Mouse (Mus musculus): ENCODE data around the gene Zbtb45.

Zbtb45 gene

DNA sequence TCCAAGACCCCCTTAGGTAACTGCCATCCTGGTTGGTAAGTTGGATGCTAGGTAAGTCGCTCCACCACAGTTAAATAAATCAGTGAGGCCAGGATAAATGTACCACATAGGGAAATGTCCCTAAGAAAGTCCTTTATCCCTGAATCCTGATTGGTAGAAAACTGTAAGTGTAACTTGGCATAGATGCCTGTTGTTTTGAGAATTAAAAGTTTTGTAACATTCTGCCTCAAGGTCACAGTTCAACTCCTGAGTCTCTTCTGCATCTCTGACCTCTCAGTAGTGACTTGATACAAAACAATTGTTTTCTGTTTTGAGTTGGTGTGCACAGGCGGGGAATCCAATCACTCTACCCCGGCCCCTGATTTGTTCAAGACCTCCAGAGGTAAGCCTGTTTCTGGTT, 11.0 kb downstream of the Zbtb45 start, which contains the start of gene Trim28:
Gene Trim28 (plus strand): TSS at position 264 of the 400 bp plus-strand sequence.
- no peak for DNase-seq (ENCODE audit: low read depth)

DNA sequence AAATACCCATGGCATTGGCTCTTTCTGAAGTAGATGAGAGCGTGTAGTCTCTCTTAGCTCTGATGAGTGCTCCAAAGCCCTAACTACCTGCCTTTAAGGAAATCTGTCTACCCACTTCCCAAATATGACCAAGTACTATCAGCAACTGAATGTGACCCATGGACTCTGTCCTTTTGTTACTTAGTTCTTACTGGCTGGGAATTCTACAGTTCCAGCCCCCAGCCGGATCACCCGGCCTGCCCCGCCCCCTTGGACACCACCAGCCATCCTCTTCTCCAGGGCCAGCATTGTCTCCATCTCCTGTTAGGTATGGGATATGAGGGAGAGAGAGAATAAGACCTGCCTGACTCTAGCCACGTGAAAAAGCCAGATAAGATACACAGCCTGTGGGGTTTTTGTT, 11.8 kb downstream of the Zbtb45 start, which contains the start of gene Slc27a5:
Gene Slc27a5 (minus strand): TSS at position 140 of the 400 bp plus-strand sequence.
- no peak for DNase-seq (ENCODE audit: low read depth)

DNA sequence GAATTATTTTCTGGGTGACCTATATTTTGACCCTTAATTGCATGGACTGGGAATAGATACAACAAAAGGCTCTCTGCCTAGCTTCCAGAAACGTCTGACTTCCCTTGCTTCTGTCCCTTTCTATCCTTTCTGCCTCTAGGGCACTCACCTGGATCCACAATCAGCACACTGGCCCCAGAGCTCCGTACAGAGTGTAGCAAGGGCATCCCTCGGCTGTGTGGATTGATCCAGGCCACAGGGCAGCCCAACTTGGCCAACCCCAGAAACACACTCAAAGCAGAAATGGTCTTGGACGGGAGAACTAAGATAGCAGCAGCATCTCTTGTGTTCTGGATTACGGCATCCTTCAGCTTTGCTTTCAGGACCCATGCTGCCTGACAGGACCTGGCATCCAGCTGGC, 12.6 kb downstream of the Zbtb45 start:
- DNase-seq (ENCODE audit: low read depth): no peak

DNA sequence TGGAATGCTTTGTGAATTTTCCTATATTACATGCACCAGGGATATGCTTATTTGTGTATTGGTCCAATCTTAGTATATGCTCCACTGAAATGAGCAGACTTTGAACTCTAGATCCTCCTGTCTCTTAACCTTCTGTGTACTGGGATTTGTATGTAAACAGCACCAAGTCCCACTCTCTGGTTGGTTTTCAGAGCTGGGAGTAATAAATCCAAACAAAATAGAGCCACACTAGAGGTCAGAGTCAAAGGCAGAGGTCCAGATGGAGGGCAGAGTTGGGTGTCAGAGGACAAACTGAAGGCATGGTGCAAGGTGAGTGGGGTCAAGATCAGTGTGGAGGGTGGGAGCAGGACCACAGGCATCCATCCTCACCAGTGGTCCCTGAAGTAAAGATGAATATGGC, 14.0 kb downstream of the Zbtb45 start:
- DNase-seq (ENCODE audit: low read depth): no peak

DNA sequence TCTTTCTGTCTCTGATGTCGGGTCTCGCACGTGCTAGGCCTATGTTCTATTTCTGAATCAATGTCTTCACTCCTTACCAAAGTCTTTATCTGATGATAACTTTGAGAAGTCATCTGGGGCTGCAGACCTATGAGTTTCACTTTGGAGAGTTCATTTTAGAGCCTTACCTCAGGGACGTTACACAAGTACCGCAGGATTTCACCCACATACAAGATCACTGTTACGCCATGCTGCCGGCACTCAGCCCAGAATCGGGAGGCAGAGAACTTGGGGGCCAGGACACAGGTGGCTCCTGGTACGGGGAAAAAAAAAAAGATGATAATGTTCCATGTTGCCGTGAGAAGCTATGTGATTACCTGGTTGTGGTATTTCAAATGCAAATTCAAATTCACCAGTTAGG, 16.7 kb downstream of the Zbtb45 start:
- DNase-seq (ENCODE audit: low read depth): no peak

DNA sequence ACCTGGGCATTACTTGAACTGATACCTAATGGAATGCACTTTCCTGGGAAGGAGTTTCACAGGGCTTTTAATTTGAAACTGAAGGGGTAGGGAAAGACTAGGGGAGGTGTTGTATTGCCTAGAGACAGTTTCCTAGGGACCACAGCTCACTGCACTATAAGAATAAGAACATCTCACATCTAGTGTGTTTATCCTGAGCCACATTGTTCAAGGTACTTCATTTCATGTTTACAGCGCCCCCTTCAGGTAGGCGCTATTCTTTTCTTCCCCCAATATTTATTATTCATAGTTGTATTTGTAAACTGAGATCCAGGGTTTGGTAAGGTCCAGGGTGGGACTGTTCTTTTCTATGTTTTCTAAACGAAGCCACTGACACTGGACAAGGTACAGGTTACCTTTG, 17.6 kb downstream of the Zbtb45 start:
- DNase-seq (ENCODE audit: low read depth): peak; percentile 66

DNA sequence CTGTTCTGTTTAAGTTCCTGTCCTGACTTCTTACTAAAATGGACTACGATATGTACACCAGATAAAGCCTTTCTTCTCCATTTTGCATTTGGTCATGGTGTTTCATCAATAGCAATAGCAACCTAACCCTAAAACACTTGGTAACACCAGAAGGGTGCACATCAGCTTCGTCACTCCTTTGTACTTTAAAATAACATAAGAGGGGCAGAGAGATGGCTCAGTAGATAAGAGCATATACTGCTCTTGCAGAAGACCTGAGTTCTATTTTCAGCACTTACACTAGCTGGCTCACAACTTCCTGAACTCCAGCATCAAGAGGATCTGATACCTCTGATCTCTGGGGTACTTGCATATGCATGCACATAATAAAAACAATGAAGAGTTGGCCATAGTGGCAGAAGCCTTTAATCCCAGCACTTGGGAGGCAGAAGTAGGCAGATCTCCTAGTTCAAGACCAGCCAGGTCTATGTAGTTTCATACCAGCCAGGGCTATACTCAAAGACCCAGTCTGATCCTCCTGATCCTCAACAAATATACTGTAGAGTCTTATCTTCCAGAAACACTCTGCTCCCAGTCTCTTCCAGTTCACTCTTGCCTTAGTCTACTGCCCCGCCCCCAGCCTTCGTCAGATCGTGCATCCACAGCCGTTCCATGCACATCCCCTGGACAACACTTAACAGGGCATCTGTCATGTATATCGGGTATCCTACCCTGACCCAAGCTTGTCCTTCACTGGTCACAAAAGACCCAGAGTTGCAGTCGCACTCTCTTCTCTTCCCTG, 22.2 kb downstream of the Zbtb45 start:
- DNase-seq (ENCODE audit: low read depth): no peak

DNA sequence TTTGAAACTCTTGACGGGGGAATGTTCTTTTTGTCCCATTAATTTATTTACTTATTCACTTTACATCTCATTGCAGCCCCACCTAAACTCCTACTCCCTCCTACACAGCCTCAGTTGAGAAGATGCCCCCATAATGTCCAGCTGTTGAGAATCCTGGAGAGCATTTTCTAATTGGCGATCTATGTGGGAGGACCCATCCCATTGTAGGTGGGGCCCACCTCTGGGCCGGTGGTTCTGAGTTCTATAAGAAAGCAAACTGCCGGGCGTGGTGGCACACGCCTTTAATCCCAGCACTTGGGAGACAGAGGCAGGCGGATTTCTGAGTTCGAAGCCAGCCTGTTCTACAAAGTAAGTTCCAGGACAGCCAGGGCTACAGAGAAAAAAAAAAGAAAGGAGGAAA, 22.9 kb downstream of the Zbtb45 start:
- DNase-seq (ENCODE audit: low read depth): no peak

DNA sequence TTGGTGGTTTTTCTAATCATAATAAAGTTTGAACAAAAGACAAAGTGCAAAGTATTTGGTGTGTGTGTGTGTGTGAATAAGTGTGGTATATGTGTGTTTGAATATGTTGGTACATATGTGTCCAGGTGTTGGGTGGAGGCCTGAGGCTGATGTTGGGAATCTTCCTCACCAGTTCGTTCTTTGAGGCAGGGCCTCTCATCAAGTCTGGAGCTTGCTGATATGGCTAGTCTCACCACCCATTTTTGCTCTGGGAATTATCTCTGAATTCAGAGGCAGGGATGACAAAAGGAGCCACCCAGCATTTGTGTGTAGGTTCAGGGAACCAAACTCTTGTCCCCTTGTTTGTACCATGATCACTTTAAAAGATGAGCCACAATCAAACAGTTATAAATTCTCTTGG, 24.1 kb downstream of the Zbtb45 start:
- DNase-seq (ENCODE audit: low read depth): no peak

DNA sequence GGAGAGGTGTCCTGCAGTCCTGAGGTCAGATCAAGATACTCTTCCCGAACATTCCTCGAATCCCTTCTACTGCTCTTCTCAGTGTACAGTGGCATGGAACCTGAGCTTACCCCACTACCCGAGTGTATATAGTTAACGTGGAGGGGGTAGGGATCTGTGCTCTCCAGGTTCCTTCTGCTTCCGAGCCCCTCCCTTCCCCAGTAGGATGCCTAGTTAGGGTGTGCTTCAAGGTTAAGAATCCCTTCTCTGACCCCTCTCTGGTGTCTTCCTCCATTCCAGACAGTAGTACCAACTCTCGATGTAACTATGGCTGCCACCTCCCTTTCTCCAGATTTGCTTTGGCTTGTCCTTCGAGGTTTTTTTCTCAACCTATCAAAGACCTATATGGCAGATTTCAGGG, 29.5 kb downstream of the Zbtb45 start:
- DNase-seq (ENCODE audit: low read depth): no peak

DNA sequence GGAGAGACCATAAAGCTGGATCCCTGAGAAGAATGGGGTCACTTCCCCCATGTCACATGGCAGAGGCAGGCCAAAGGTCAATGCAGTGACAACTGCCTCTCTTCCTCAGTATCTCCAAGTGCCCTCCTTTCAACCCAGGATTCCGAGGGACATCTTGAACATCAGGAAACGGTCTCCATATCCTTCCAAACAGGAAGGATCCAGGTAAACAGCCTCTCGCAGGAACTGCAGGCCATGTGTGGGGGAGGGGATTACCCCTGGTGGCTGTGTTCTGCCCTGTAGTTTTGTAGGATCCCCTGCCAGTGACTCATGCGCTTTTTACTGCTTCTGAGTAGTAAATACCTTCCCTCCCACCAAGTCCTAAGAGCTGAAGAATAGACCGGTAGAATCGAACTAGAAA, 30.1 kb downstream of the Zbtb45 start:
- DNase-seq (ENCODE audit: low read depth): peak; percentile 21

DNA sequence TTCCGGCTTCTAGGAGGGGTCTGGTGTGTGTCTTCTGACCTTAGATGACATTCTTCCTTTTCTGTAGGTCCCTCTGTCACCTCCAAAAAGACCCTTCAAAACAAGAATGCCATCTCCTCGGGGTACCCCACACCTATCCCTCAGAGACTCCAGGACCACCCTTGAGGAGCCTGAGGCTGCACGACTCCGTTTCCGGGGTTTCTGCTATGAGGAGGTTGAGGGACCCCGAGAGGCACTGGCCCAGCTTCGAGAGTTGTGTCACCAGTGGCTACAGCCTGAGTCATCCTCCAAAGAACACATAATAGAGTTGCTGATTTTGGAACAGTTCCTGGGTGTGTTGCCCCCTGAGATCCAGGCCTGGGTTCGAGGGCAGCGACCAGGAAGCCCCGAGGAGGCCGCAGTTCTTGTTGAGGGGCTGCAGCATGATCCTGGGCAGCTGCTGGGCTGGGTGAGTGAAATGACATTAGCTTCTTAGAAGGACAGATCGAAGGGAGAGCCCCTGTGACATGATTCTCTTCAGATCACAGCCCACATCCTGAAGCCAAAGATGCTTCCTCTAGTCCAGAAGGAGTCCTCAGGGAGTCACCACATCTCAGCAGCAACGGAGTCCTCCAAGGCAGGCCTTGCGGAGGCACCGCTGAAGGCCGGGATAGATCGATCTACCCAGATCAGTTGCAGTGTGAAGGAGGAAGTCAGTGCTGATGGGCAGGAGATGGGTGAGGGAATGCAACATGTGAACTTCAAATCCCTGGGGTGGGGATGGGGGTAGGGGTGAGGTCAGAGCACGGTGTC, 30.7 kb downstream of the Zbtb45 start:
- DNase-seq (ENCODE audit: low read depth): no peak

DNA sequence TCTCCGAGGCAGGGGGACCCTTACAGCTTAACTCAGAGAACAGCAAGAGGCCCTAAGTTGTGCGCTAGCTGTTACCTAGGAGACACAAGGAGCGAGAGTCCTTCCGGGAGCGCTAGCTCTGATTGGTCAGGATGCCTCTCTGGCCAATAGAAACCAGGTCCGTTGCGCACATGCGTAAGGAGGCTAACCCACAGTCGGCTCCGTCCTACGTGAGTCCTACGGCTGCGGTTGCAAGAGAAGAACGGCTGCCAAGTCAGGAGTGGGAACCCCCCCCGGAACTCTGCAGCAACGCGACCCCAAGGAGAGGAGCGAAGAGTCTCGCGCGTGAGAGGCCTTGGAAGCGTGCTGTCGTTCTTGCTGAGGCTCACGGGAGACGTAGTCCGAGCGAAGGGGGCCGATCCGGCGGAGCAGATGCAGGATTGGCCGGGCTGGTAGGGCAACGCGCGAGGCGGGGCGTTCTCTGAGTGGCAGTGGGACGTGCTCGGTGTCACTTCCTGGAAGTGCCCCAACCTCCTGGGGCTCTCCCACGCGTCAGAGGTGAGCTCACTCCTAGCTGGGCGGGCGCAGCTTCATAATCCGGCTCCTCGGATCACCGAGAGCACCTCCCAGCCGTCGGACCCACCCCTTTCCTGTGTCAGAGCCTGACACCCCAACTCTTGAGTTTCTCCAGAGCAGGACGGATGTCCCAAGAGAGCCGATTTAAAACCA, 32.0 kb downstream of the Zbtb45 start, which contains the start of gene Zfp446:
Gene Zfp446 (plus strand): TSS at position 167 of the 708 bp plus-strand sequence.
- DNase-seq (ENCODE audit: low read depth): peak; percentile 99

DNA sequence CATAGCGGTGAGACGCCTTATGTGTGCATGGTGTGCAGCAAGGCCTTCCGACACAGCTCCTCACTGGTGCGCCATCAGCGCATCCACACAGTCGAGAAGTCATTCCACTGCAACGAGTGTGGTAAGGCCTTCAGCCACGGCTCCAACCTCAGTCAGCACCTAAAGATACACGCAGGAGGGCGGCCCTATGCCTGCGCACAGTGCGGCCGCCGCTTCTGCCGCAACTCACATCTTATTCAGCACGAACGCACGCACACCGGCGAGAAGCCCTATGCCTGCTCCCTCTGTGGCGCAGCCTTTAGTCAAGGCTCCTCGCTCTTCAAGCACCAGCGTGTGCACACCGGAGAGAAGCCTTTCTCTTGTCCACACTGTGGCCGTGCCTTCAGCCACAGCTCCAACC, 38.9 kb downstream of the Zbtb45 start:
- no peak for DNase-seq (ENCODE audit: low read depth)

DNA sequence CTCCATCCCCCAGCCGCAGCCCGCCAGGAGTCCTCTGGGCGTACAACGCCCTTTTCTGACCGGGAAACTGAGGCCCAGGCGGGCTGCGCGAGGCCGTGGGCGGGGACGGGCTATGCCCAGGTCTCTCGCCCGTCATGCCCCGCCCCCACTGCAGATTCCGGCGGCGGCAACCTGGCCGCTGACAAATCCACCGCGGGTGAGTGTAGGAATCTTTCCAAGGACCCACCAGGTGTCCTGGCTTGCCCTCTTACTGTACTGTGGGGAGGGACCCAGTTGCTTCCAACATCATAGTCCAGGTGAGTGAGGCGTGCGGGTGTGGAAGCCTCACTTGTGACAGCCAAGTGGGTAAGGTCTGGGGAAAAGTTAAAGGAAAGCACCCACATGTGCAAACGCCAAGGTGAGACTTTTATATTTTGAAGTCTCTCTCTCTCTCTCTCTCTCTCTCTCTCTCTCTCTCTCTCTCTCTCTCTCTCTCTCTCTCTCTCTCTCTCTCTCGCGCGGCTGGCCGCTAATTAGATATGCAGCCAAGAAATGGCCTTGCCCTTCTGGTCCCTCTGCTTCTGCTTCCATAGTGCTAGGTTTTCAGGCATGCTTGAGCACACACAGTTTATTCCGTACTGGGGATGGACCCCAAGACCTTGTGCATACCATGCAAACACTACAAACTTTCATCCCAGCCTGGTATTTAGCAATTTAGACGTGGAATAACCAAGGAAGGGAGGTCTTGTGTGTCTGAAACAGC, 43.6 kb downstream of the Zbtb45 start:
- DNase-seq (ENCODE audit: low read depth): peak; percentile 65

DNA sequence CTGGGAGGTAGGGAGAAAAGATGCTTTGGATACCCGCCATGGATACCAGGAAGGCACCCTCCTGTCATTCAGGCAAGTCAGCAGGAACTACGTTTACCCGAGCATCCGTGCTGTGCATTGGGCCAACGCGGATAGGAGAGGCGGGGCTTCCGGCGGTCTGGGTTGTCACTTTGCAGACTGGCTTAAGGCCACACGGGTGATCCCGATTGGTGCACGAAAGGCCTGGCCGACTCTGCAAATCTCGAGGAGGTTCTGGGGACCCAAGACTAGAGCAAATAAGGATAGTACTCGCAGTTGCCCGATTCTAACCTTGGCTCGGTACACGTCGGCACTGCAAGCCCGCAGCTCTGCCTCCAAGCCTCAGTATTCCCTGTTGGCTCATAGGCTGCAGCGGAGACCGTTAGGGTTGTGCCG, 44.1 kb downstream of the Zbtb45 start, which contains the start of gene Zfp324:
Gene Zfp324 (plus strand): TSS at position 161 of the 414 bp plus-strand sequence.
- peak; percentile 91 for DNase-seq (ENCODE audit: low read depth)

DNA sequence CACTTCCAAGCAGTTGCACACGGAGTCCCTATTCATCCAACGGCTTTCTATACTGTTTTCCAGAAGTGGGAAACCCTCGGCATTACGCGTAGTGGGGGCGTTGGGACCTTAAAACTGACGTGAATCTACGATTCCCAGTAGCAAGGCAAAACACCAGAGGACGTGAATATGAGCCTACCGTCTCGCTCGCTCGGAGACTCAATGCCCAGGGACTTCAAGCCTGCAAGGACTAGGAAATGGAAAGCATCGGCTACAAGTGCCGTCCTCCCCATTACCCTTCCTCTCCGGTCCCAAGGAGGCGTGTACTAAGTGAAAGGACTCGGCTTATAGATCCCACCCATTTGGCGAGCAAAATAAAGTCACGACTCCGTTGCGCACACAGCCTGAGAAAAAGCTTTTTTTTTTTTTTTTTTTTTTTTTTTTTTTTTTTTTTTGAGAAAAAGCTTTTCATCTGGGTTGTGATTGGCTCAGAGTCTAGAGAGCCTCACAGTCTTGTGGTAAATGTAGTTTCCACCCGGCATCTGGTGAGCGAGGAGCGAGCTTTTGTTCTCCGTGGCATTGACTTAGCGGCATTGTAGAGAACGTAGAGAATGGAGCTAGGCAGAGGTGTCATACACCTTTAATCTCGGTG, 48.2 kb downstream of the Zbtb45 start:
- DNase-seq (ENCODE audit: low read depth): peak; percentile 89

DNA sequence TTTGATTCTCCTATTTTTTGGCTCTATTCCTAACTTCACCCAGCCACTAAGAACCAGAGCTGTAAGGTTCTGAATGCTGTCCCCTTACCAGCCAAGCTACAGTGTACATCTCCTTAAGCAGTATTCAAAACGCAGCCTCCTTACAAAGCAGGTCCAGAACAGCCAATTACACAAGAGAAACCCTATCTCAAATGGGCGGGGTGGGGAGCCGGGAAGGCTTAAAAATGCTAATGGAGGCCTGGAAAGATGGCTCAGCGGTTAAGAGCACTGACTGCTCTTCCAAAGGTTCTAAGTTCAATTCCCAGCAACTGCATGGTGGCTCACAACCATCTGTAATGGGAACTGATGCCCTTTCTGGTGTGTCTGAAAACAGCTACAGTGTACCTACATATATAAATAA, 50.1 kb downstream of the Zbtb45 start:
- no peak for DNase-seq (ENCODE audit: low read depth)

DNA sequence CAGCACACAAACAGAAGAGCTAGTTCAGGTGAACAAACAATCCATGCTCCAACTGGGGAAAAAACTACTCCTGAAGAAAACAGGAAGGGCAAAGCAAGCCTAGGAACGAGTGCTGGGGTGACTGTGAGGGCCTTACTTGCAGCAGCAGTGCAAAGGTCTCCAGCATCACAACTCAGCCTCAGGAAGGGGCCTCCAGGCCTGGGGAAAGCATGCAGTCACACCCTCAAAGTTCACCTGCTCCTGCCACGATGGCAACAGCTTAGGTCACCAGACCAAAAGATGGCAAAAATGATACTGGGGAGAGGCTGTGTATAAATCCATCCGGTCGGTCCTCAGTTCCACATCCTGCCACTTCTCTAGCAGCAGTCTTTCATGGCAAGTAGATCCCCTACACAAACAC, 50.9 kb downstream of the Zbtb45 start:
- DNase-seq (ENCODE audit: low read depth): no peak

DNA sequence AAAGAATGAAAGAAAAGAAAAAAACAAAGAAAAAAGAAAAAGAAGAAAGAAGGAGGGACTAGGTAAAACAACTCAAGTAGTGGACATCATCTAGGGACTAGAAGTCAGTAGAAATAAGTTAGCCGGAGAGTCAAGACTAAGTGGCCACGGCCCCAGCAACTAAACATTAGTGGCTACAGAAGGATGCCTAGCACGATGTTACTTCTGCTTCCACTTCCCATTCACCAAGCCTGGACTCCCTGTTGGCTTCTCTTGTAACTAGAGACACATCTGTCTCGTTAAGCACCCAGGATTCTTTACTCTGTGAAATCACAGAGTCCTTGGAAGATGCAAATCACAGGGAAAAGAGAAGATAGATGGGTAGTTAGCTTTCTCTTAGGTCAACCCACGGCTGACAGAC, 52.3 kb downstream of the Zbtb45 start:
- peak; percentile 28 for DNase-seq (ENCODE audit: low read depth)

DNA sequence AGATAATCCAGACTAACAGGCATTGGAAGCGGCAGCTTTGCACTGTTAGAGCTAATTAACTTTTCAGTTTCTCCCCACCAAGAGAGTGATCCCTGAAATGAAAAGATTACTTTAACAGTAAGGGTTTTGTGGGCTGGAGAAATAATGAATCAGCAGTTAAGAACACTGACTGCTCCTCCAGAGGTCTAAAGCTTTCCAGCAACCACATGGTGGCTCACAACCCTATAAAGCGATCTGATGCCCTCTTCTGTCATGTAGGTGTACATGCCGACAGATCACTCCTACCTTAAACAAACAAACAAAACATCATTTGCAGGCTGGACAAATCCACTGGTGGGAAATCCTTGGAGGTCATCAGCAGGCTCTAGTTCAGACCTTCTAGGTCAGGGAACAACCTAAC, 54.9 kb downstream of the Zbtb45 start:
- DNase-seq (ENCODE audit: low read depth): no peak
